ENCODE assay signal across 10 mouse cellular contexts in the genomic region with DNA sequence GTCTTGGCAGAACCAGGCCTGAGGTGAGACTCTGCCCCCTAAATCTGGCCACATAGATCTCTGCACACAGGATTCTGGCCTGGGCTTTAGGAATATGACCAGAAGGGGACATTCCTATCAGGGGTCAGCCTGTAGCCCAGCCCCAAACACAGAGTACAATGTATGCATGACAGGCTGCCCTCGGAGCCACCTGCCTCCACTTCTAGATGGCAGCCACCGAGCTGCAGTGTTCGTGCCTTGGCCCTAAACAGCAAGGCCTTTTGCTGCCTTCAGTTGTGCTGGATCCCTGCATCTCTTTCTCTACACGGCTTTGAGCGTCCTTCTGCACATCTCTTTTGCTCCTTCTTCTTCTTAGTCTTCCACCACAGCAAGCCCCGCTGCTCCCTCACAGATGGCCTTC.
DNase-seq lines count a peak whose midpoint lies in the region; ATAC-seq and TF ChIP-seq lines count a peak whose summit lies in the region.
"Had no signal": no experiment of that assay in that cellular context is flagged by ENCODE, and none has a peak within 500 bp of the region (broad histone marks: within the 10 kb centered on the region; RNA-seq: fewer than 3 reads in every experiment).

No protein-coding gene starts in this region.

- WGBS in midbrain, embryonic 11.5 days, result 82% methylated on average over 6 of the region's 6 CpGs
- 84% methylated on average over 6 of the region's 6 CpGs for WGBS in midbrain, embryonic 10.5 days
- 43% methylated on average over 6 of the region's 6 CpGs for WGBS in forebrain, postnatal 0 days
- WGBS in neural tube, embryonic 14.5 days, result 61% methylated on average over 6 of the region's 6 CpGs

- intact Hi-C loops in gastrocnemius, postnatal 14 days (cut with DNase I; ENCODE audit: low total_unique reads), result no loop called here

- H3K4me1 ChIP-seq in midbrain, embryonic 11.5 days (ENCODE audit: control insufficient read depth, insufficient read depth, low read length), result no peaks in the 10 kb centered on the region
- no peaks in the 10 kb centered on the region for H3K4me1 ChIP-seq in midbrain, embryonic 10.5 days
- H3K4me1 ChIP-seq in forebrain, postnatal 0 days (ENCODE audit: insufficient read depth), result peaks cover 29% of the 10 kb centered on the region
- peaks cover 14% of the 10 kb centered on the region for H3K4me1 ChIP-seq in neural tube, embryonic 14.5 days (ENCODE audit: control insufficient read depth, insufficient read depth, low read length)

- no peak overlapping the region for H3K27ac ChIP-seq in midbrain, embryonic 11.5 days (ENCODE audit: low read depth, low read length)
- no peak overlapping the region for H3K27ac ChIP-seq in midbrain, embryonic 10.5 days (replicated peaks)
- peak overlapping the region; percentile 50; the same call in 1 of the 2 replicates for H3K27ac ChIP-seq in forebrain, postnatal 0 days (ENCODE audit: low read depth, low read length)
- H3K27ac ChIP-seq in neural tube, embryonic 14.5 days (ENCODE audit: low read depth, low read length), result peak overlapping the region; percentile 52

- no peak overlapping the region for H3K9ac ChIP-seq in midbrain, embryonic 11.5 days (ENCODE audit: low read length)
- H3K9ac ChIP-seq in forebrain, postnatal 0 days, result no peak overlapping the region
- H3K9ac ChIP-seq in neural tube, embryonic 14.5 days (replicated peaks; ENCODE audit: low read depth, low read length), result no peak overlapping the region

- no peaks in the 10 kb centered on the region for H3K27me3 ChIP-seq in midbrain, embryonic 11.5 days (ENCODE audit: control insufficient read depth, insufficient read depth, low read length)
- H3K27me3 ChIP-seq in midbrain, embryonic 10.5 days (ENCODE audit: low read depth, poor library complexity, severe bottlenecking), result no peaks in the 10 kb centered on the region
- no peaks in the 10 kb centered on the region for H3K27me3 ChIP-seq in forebrain, postnatal 0 days (ENCODE audit: insufficient read depth, low read length)
- H3K27me3 ChIP-seq in neural tube, embryonic 14.5 days (ENCODE audit: control insufficient read depth, insufficient read depth, low read length), result no peaks in the 10 kb centered on the region
- H3K27me3 ChIP-seq: CH12.LX, Patski had no signal

- no peaks in the 10 kb centered on the region for H3K36me3 ChIP-seq in midbrain, embryonic 11.5 days (ENCODE audit: control insufficient read depth, insufficient read depth, low read length)
- H3K36me3 ChIP-seq in midbrain, embryonic 10.5 days, result no peaks in the 10 kb centered on the region
- H3K36me3 ChIP-seq in forebrain, postnatal 0 days (ENCODE audit: insufficient read depth), result no peaks in the 10 kb centered on the region
- no peaks in the 10 kb centered on the region for H3K36me3 ChIP-seq in neural tube, embryonic 14.5 days (ENCODE audit: control insufficient read depth, insufficient read depth, low read length)

- no peak for ATAC-seq in midbrain, embryonic 11.5 days (ENCODE audit: low FRiP score)
- peak; percentile 23; the same call in 1 of the 2 replicates for ATAC-seq in forebrain, postnatal 0 days
- ATAC-seq in neural tube, embryonic 14.5 days (ENCODE audit: low read depth), result peak; percentile 24; the same call in 1 of the 2 replicates
- ATAC-seq: lung, postnatal 0 days; Patski had no signal

- no peak overlapping the region for H3K4me2 ChIP-seq in midbrain, embryonic 11.5 days
- no peak overlapping the region for H3K4me2 ChIP-seq in forebrain, postnatal 0 days (ENCODE audit: low read depth)
- no peak overlapping the region for H3K4me2 ChIP-seq in neural tube, embryonic 14.5 days (ENCODE audit: low read depth, low read length)

- peak; percentile 26 for DNase-seq in midbrain, embryonic 11.5 days (ENCODE audit: low spot score, missing footprints)
- no peak for DNase-seq in midbrain, embryonic 10.5 days (ENCODE audit: low spot score)
- peak; percentile 10 to 15 for DNase-seq in cerebellum, postnatal 36 days
- peak; percentile 33 for DNase-seq in forebrain, postnatal 0 days
- DNase-seq in kidney, adult 18-20 months, result no peak
- DNase-seq in gastrocnemius, postnatal 14 days, result no peak

- no peak overlapping the region for H3K4me3 ChIP-seq in midbrain, embryonic 11.5 days (ENCODE audit: low read depth, low read length)
- no peak overlapping the region for H3K4me3 ChIP-seq in midbrain, embryonic 10.5 days
- no peak overlapping the region for H3K4me3 ChIP-seq in forebrain, postnatal 0 days (ENCODE audit: low read depth, low read length)
- H3K4me3 ChIP-seq in neural tube, embryonic 14.5 days (ENCODE audit: low read depth, low read length), result no peak overlapping the region

- TF ChIP-seq CTCF in forebrain, postnatal 0 days (IDR thresholded peaks at IDR 0.05; ENCODE audit: low read depth), result no peak

- no peaks in the 10 kb centered on the region for H3K9me3 ChIP-seq in midbrain, embryonic 11.5 days (ENCODE audit: control insufficient read depth, low read length)
- no peaks in the 10 kb centered on the region for H3K9me3 ChIP-seq in midbrain, embryonic 10.5 days (replicated peaks)
- H3K9me3 ChIP-seq in forebrain, postnatal 0 days (ENCODE audit: low read length), result no peaks in the 10 kb centered on the region
- H3K9me3 ChIP-seq in neural tube, embryonic 14.5 days (ENCODE audit: control insufficient read depth, low read length), result no peaks in the 10 kb centered on the region

Comparison
In these comparisons a context has a peak if more than half of its experiments do, and no peak if none do; other contexts are left out.
1. DNase-seq: peak in midbrain, embryonic 11.5 days (single experiment), cerebellum, postnatal 36 days (2 of 2) and forebrain, postnatal 0 days (single experiment); none in midbrain, embryonic 10.5 days (single experiment), kidney, adult 18-20 months (single experiment) and gastrocnemius, postnatal 14 days (single experiment).
2. H3K27ac ChIP-seq: peak in forebrain, postnatal 0 days (single experiment) and neural tube, embryonic 14.5 days (single experiment); none in midbrain, embryonic 11.5 days (single experiment) and midbrain, embryonic 10.5 days (single experiment).